Mouse (Mus musculus) ovary, adult 2 months (tissue): Measurements from ENCODE around the gene Aktip. TPM values are rescaled to one million over a fixed set of nuclear protein-coding genes. Genes with fewer than 3 reads are reported as not detected.

Source experiments
- polyA plus RNA-seq: library from polyadenylated mRNA; depleted of rRNA; stranded (reverse); fragments of >200 nt; gene quantifications from 2 replicates; pipeline ENCODE4 v1.2.3, GENCODE M21; 2012; rRNA removed

The Aktip gene
- polyA plus RNA-seq, result 20.7 and 27.6 TPM in 2 replicates

DNA sequence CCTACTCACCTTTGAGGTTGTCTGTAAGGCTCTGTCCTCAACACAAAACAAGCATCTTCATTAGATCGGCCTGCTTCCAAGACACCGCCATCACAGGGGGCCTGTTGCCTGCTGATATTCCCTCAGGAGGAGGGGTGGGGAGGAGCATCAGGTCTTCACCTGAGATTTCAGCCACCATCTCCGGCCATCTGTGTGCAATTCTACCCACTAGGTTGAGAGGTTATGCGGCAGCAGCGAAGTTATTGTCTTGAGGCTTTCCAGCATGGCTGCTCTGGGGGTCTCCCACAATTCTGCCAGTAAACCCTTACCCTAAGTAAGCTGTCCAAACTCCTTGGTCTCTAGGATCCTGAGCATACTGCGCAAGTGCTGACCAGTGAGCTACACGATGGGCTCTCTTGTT is at the start of gene Aktip:
Gene Aktip (minus strand): TSS at position 101 of the 400 bp plus-strand sequence.

GRCm38 (mm10) chr8:91069834-91070233 is 129.9 kb downstream of the Aktip start, which contains the start of gene Rbl2:
TSS of gene Rbl2 (plus strand) at chr8:91070057.

Other genes with a start within 250 kb of the Aktip start
- gene Rbl2, start 129.9 kb downstream of the Aktip start, polyA plus RNA-seq, result 18.9 and 23.1 TPM in 2 replicates
- 1.1 and 1.7 TPM in 2 replicates for gene Rpgrip1l, start 113.3 kb upstream of the Aktip start, polyA plus RNA-seq
- 34.1 and 43.3 TPM in 2 replicates for gene Fto, start 113.5 kb upstream of the Aktip start, polyA plus RNA-seq